Mouse (Mus musculus) hindbrain, embryonic 13.5 days (tissue): ENCODE measurements around the gene Dctn1. TPM values are rescaled to one million over a fixed set of nuclear protein-coding genes. Genes with fewer than 3 reads are reported as not detected.

Experiments used
- ATAC-seq: fragments of 200-750 bp; cut with Nextera tagmentation; 2 replicates; pipeline ENCODE4 v1.8.0; 2017; ENCODE audit warnings: moderate TSS enrichment; ENCODE audit not compliant: low FRiP score
- H3K27ac ChIP-seq: fragments of 300-500 bp; sonication (generic); 2 replicates; pipeline ENCODE4 v1.5.1; 2015; ENCODE audit warnings: inconsistent platforms, mild to moderate bottlenecking, moderate library complexity
- H3K27me3 ChIP-seq: fragments of 300-500 bp; sonication (generic); 2 replicates; pipeline ENCODE4 v1.6.1; 2015; ENCODE audit warnings: mild to moderate bottlenecking, inconsistent platforms
- H3K36me3 ChIP-seq: fragments of 300-500 bp; sonication (generic); 2 replicates; pipeline ENCODE4 v1.6.1; 2015; ENCODE audit warnings: mild to moderate bottlenecking, inconsistent platforms
- H3K4me1 ChIP-seq: fragments of 300-500 bp; sonication (generic); replicated peaks from 2 replicates; pipeline ENCODE4 v1.6.1; 2015; ENCODE audit warnings: inconsistent platforms
- H3K4me2 ChIP-seq: fragments of 300-500 bp; sonication (generic); 2 replicates; pipeline ENCODE4 v1.6.1; 2015; ENCODE audit warnings: inconsistent platforms, mild to moderate bottlenecking, moderate library complexity
- H3K4me3 ChIP-seq: fragments of 300-500 bp; sonication (generic); 2 replicates; pipeline ENCODE4 v1.5.1; 2015; ENCODE audit warnings: mild to moderate bottlenecking, inconsistent platforms
- H3K9ac ChIP-seq: fragments of 300-500 bp; sonication (generic); 2 replicates; pipeline ENCODE4 v1.6.1; 2015; ENCODE audit warnings: mild to moderate bottlenecking, inconsistent platforms
- H3K9me3 ChIP-seq: fragments of 300-500 bp; sonication (generic); 2 replicates; pipeline ENCODE4 v1.6.1; 2016; ENCODE audit warnings: inconsistent platforms
- WGBS: fragments of 180-500 bp; shearing (Covaris S2); methylation state at CpG from one replicate; pipeline ENCODE4 v1.1.7; 2015; 5-methylcytosine and 5-hydroxymethylcytosine counted together
- polyA plus RNA-seq: library from polyadenylated mRNA; unstranded; fragments of >200 nt; fragmentation: Nextera tagmentation; extraction: Ambion mirVana; gene quantifications from 2 replicates; pipeline ENCODE4 v1.2.1, GENCODE M21; 2015

The Dctn1 gene
- 142 and 147 TPM in 2 replicates for polyA plus RNA-seq

GRCm38 (mm10) chr6:83165607-83166242, at the start of gene Dctn1:
TSS of gene Dctn1 (plus strand) at chr6:83165920.
- 0 out of 2 replicates have a peak, but pooled peaks cover 2% of the 10 kb centered on the region for H3K36me3 ChIP-seq
- H3K4me2 ChIP-seq: peak within 1 kb of the TSS; percentile 75
- no peaks in the 10 kb centered on the region for H3K9me3 ChIP-seq
- peaks cover 66% of the 10 kb centered on the region for H3K4me1 ChIP-seq
- H3K9ac ChIP-seq: peak within 1 kb of the TSS; percentile 88
- under 1% methylated on average over 58 of the region's 58 CpGs for WGBS
- H3K27me3 ChIP-seq: peaks cover 29% of the 10 kb centered on the region
- peak; percentile 82 for ATAC-seq
- H3K4me3 ChIP-seq: peak within 1 kb of the TSS; percentile 80
- H3K27ac ChIP-seq: peak within 1 kb of the TSS; percentile 93

- Histone ChIP-seq H3K27ac (peak overlapping the region; percentile 89), H3K9ac (peak overlapping the region; percentile 94), H3K36me3 (peaks cover 29% of the 10 kb centered on the region), H3K4me2 (peak overlapping the region; percentile 99), H3K27me3 (no peaks in the 10 kb centered on the region), H3K4me1 (peaks cover 56% of the 10 kb centered on the region), H3K4me3 (peak overlapping the region; percentile 88), H3K9me3 (no peaks in the 10 kb centered on the region)
- WGBS: 83% methylated on average over 11 of the region's 11 CpGs
- ATAC-seq: no peak
Observed at GRCm38 (mm10) chr6:83116373-83117164, 49.2 kb upstream of the Dctn1 start.

- WGBS: 89% methylated on average over 4 of the region's 4 CpGs
- Histone ChIP-seq H3K27ac (no peak overlapping the region; the same call in 1 of the 2 replicates), H3K36me3 (peaks cover 29% of the 10 kb centered on the region), H3K9me3 (no peaks in the 10 kb centered on the region), H3K9ac (peak overlapping the region; percentile 94), H3K4me2 (peak overlapping the region; percentile 99), H3K4me3 (peak overlapping the region; percentile 88; the same call in 1 of the 2 replicates), H3K4me1 (peaks cover 61% of the 10 kb centered on the region), H3K27me3 (no peaks in the 10 kb centered on the region)
- no peak for ATAC-seq
Observed at GRCm38 (mm10) chr6:83117165-83117438, 48.6 kb upstream of the Dctn1 start.

GRCm38 (mm10) chr6:83117616-83118015, 48.1 kb upstream of the Dctn1 start:
- H3K4me1 ChIP-seq: peaks cover 66% of the 10 kb centered on the region
- 93% methylated on average over 13 of the region's 13 CpGs for WGBS
- no peak overlapping the region for H3K27ac ChIP-seq
- no peak overlapping the region for H3K4me2 ChIP-seq
- H3K9me3 ChIP-seq: no peaks in the 10 kb centered on the region
- peak overlapping the region; percentile 94 for H3K9ac ChIP-seq
- H3K36me3 ChIP-seq: peaks cover 29% of the 10 kb centered on the region
- no peak for ATAC-seq
- no peaks in the 10 kb centered on the region for H3K27me3 ChIP-seq
- H3K4me3 ChIP-seq: peak overlapping the region; percentile 88; the same call in 1 of the 2 replicates

GRCm38 (mm10) chr6:83118369-83118768, 47.4 kb upstream of the Dctn1 start:
- Histone ChIP-seq H3K27ac (no peak overlapping the region), H3K27me3 (no peaks in the 10 kb centered on the region), H3K4me1 (peaks cover 74% of the 10 kb centered on the region), H3K36me3 (peaks cover 29% of the 10 kb centered on the region), H3K4me2 (no peak overlapping the region), H3K4me3 (no peak overlapping the region), H3K9ac (no peak overlapping the region), H3K9me3 (no peaks in the 10 kb centered on the region)
- no peak for ATAC-seq
- WGBS: 82% methylated on average over 11 of the region's 11 CpGs

- Histone ChIP-seq H3K4me2 (peak overlapping the region; percentile 90), H3K4me3 (peak overlapping the region; percentile 77; the same call in 1 of the 2 replicates), H3K9ac (peak overlapping the region; percentile 94; the same call in 1 of the 2 replicates), H3K27me3 (no peaks in the 10 kb centered on the region), H3K4me1 (peaks cover 81% of the 10 kb centered on the region), H3K9me3 (no peaks in the 10 kb centered on the region), H3K27ac (peak overlapping the region; percentile 99; the same call in 1 of the 2 replicates), H3K36me3 (peaks cover 29% of the 10 kb centered on the region)
- 84% methylated on average over 14 of the region's 14 CpGs for WGBS
- no peak for ATAC-seq
Observed at GRCm38 (mm10) chr6:83118825-83119733, 46.6 kb upstream of the Dctn1 start.

- peaks cover 29% of the 10 kb centered on the region for H3K36me3 ChIP-seq
- H3K9me3 ChIP-seq: no peaks in the 10 kb centered on the region
- peaks cover 82% of the 10 kb centered on the region for H3K4me1 ChIP-seq
- 72% methylated on average over 7 of the region's 7 CpGs for WGBS
- H3K4me3 ChIP-seq: peak overlapping the region; percentile 77
- H3K9ac ChIP-seq: peak overlapping the region; percentile 94
- H3K27ac ChIP-seq: peak overlapping the region; percentile 99
- no peaks in the 10 kb centered on the region for H3K27me3 ChIP-seq
- no peak for ATAC-seq
- peak overlapping the region; percentile 90 for H3K4me2 ChIP-seq
Observed at GRCm38 (mm10) chr6:83119734-83120051, 46.0 kb upstream of the Dctn1 start.

- Histone ChIP-seq H3K4me2 (peak within 1 kb of the TSS; percentile 90), H3K27ac (peak within 1 kb of the TSS; percentile 99), H3K4me3 (peak within 1 kb of the TSS; percentile 77), H3K4me1 (peaks cover 77% of the 10 kb centered on the region), H3K36me3 (peaks cover 29% of the 10 kb centered on the region), H3K9ac (peak within 1 kb of the TSS; percentile 96), H3K9me3 (no peaks in the 10 kb centered on the region), H3K27me3 (no peaks in the 10 kb centered on the region)
- peak; percentile 95 for ATAC-seq
- under 1% methylated on average over 38 of the region's 38 CpGs for WGBS
Observed at GRCm38 (mm10) chr6:83120930-83121862, 44.5 kb upstream of the Dctn1 start, which contains the start of gene Wbp1. TSS of gene Wbp1 (minus strand) at chr6:83121559.

- peak overlapping the region; percentile 77 for H3K4me3 ChIP-seq
- peaks cover 68% of the 10 kb centered on the region for H3K4me1 ChIP-seq
- H3K9me3 ChIP-seq: no peaks in the 10 kb centered on the region
- H3K27me3 ChIP-seq: no peaks in the 10 kb centered on the region
- H3K9ac ChIP-seq: peak overlapping the region; percentile 96
- H3K36me3 ChIP-seq: peaks cover 27% of the 10 kb centered on the region
- no peak for ATAC-seq
- peak overlapping the region; percentile 99 for H3K27ac ChIP-seq
- H3K4me2 ChIP-seq: peak overlapping the region; percentile 90
- WGBS: 2% methylated on average over 48 of the region's 52 CpGs
Observed at GRCm38 (mm10) chr6:83121863-83122710, 43.6 kb upstream of the Dctn1 start.

- peaks cover 18% of the 10 kb centered on the region for H3K36me3 ChIP-seq
- 54% methylated on average over 5 of the region's 5 CpGs for WGBS
- H3K27ac ChIP-seq: peak overlapping the region; percentile 99
- H3K4me1 ChIP-seq: peaks cover 59% of the 10 kb centered on the region
- no peaks in the 10 kb centered on the region for H3K9me3 ChIP-seq
- peak overlapping the region; percentile 90 for H3K4me2 ChIP-seq
- peak overlapping the region; percentile 96 for H3K9ac ChIP-seq
- H3K27me3 ChIP-seq: no peaks in the 10 kb centered on the region
- peak overlapping the region; percentile 77; the same call in 1 of the 2 replicates for H3K4me3 ChIP-seq
- ATAC-seq: no peak
Observed at GRCm38 (mm10) chr6:83122961-83123360, 42.8 kb upstream of the Dctn1 start.
